Mouse (Mus musculus) kidney, adult 8-10 months (tissue): ENCODE data around the gene Repin1.
"Not testable (repeated sequence)": the region's sequence is repeated elsewhere in the genome, so short reads cannot be mapped to it uniquely, and the experiment has no call there.

Experiments
- DNase-seq, 2 experiments: peaks; one replicate each; pipeline ENCODE4 v3.0.0; 2022

Repin1 gene

GRCm38 (mm10) chr6:48581257-48581656, 12.4 kb upstream of the Repin1 start:
- no peak for DNase-seq

GRCm38 (mm10) chr6:48582037-48582436, 11.6 kb upstream of the Repin1 start:
- DNase-seq: no peak

GRCm38 (mm10) chr6:48589194-48589750, 4.4 kb upstream of the Repin1 start, which contains the start of gene Gm45021:
Gene Gm45021 (plus strand): TSS chr6:48589610.
- no peak for DNase-seq

GRCm38 (mm10) chr6:48591221-48591845, 2.4 kb upstream of the Repin1 start:
- peak in 1 of 2 experiments; percentile 63 for DNase-seq

- DNase-seq: no peak
Measured at GRCm38 (mm10) chr6:48591871-48592270, 1.8 kb upstream of the Repin1 start.

GRCm38 (mm10) chr6:48594043-48594738, 508 bp downstream of the Repin1 start:
- peak; percentile 61 to 64 for DNase-seq

GRCm38 (mm10) chr6:48595278-48595677, 1.6 kb downstream of the Repin1 start:
- DNase-seq: no peak

- DNase-seq: no peak
Measured at GRCm38 (mm10) chr6:48596545-48597232, 3.0 kb downstream of the Repin1 start.

GRCm38 (mm10) chr6:48597233-48597625, 3.5 kb downstream of the Repin1 start:
- no peak for DNase-seq

- no peak for DNase-seq
Measured at GRCm38 (mm10) chr6:48600594-48600993, 6.9 kb downstream of the Repin1 start.

GRCm38 (mm10) chr6:48601271-48602079, 7.8 kb downstream of the Repin1 start, which contains the start of gene Zfp775:
Gene Zfp775 (plus strand): TSS chr6:48602063.
- DNase-seq: peak; percentile 98

GRCm38 (mm10) chr6:48602080-48602741, 8.5 kb downstream of the Repin1 start:
- no peak for DNase-seq

- DNase-seq: no peak
Measured at GRCm38 (mm10) chr6:48608124-48608523, 14.4 kb downstream of the Repin1 start.

GRCm38 (mm10) chr6:48609512-48609911, 15.8 kb downstream of the Repin1 start:
- DNase-seq: no peak

GRCm38 (mm10) chr6:48610657-48611056, 17.0 kb downstream of the Repin1 start:
- no peak for DNase-seq

- DNase-seq: no peak
Measured at GRCm38 (mm10) chr6:48613464-48613863, 19.8 kb downstream of the Repin1 start.

GRCm38 (mm10) chr6:48614756-48615155, 21.1 kb downstream of the Repin1 start:
- DNase-seq: no peak

GRCm38 (mm10) chr6:48620031-48620430, 26.3 kb downstream of the Repin1 start:
- no peak for DNase-seq

- DNase-seq: not testable (repeated sequence)
Measured at GRCm38 (mm10) chr6:48622186-48622843, 28.6 kb downstream of the Repin1 start.

- no peak for DNase-seq
Measured at GRCm38 (mm10) chr6:48623460-48623859, 29.8 kb downstream of the Repin1 start.

GRCm38 (mm10) chr6:48626464-48626863, 32.8 kb downstream of the Repin1 start, which contains the start of gene AI854703:
Gene AI854703 (plus strand): TSS chr6:48626764.
- no peak for DNase-seq
